12 mouse cellular contexts compared by ENCODE assay signal in genomic region chr10:114805884-114806283, GRCm38 (mm10). TPM values are rescaled to one million over a fixed set of nuclear protein-coding genes. Genes with fewer than 3 reads are reported as not detected.
DNase-seq lines count a peak whose midpoint lies in the region; ATAC-seq and TF ChIP-seq lines count a peak whose summit lies in the region.
"Had no signal": no experiment of that assay in that cellular context is flagged by ENCODE, and none has a peak within 500 bp of the region (broad histone marks: within the 10 kb centered on the region; RNA-seq: fewer than 3 reads in every experiment).

No protein-coding gene starts in this region.

- peaks cover 42% of the 10 kb centered on the region for H3K27me3 ChIP-seq in heart, embryonic 10.5 days (ENCODE audit: insufficient read depth, poor library complexity, severe bottlenecking)
- H3K27me3 ChIP-seq in midbrain, embryonic 11.5 days (ENCODE audit: control insufficient read depth, insufficient read depth, low read length) = peaks cover 24% of the 10 kb centered on the region
- H3K27me3 ChIP-seq in midbrain, embryonic 15.5 days (replicated peaks) = no peaks in the 10 kb centered on the region
- 0 out of 2 replicates have a peak, but pooled peaks cover 2% of the 10 kb centered on the region for H3K27me3 ChIP-seq in midbrain, postnatal 0 days (ENCODE audit: insufficient read depth, low read length)
- H3K27me3 ChIP-seq in neural tube, embryonic 15.5 days (replicated peaks) = peaks cover 2% of the 10 kb centered on the region

- no peak overlapping the region for H3K9ac ChIP-seq in midbrain, embryonic 11.5 days (ENCODE audit: low read length)
- no peak overlapping the region for H3K9ac ChIP-seq in midbrain, embryonic 15.5 days
- no peak overlapping the region for H3K9ac ChIP-seq in midbrain, postnatal 0 days (replicated peaks; ENCODE audit: low read length, poor library complexity, severe bottlenecking)
- H3K9ac ChIP-seq in neural tube, embryonic 15.5 days (replicated peaks) = no peak overlapping the region
- H3K9ac ChIP-seq: heart, embryonic 12.5 days; midbrain, embryonic 12.5 days had no signal

- TF ChIP-seq CTCF in midbrain, postnatal 0 days (IDR thresholded peaks at IDR 0.05) = peak; percentile 68

- peaks cover 17% of the 10 kb centered on the region for H3K4me1 ChIP-seq in heart, embryonic 10.5 days
- H3K4me1 ChIP-seq in midbrain, embryonic 11.5 days (ENCODE audit: control insufficient read depth, insufficient read depth, low read length) = peaks cover 4% of the 10 kb centered on the region
- peaks cover 16% of the 10 kb centered on the region for H3K4me1 ChIP-seq in midbrain, embryonic 15.5 days
- H3K4me1 ChIP-seq in midbrain, postnatal 0 days (ENCODE audit: insufficient read depth, low read length) = no peaks in the 10 kb centered on the region
- peaks cover 20% of the 10 kb centered on the region for H3K4me1 ChIP-seq in neural tube, embryonic 15.5 days

- no peaks in the 10 kb centered on the region for H3K36me3 ChIP-seq in heart, embryonic 10.5 days
- no peaks in the 10 kb centered on the region for H3K36me3 ChIP-seq in midbrain, embryonic 11.5 days (ENCODE audit: control insufficient read depth, insufficient read depth, low read length)
- H3K36me3 ChIP-seq in midbrain, embryonic 15.5 days (replicated peaks) = no peaks in the 10 kb centered on the region
- H3K36me3 ChIP-seq in midbrain, postnatal 0 days (ENCODE audit: insufficient read depth, low read length) = no peaks in the 10 kb centered on the region
- no peaks in the 10 kb centered on the region for H3K36me3 ChIP-seq in neural tube, embryonic 15.5 days
- H3K36me3 ChIP-seq: heart, embryonic 12.5 days; midbrain, embryonic 12.5 days had no signal

- H3K4me3 ChIP-seq in heart, embryonic 10.5 days = no peak overlapping the region
- no peak overlapping the region for H3K4me3 ChIP-seq in midbrain, embryonic 11.5 days (ENCODE audit: low read depth, low read length)
- no peak overlapping the region for H3K4me3 ChIP-seq in midbrain, embryonic 15.5 days
- H3K4me3 ChIP-seq in midbrain, postnatal 0 days (ENCODE audit: low read depth, low read length) = no peak overlapping the region
- no peak overlapping the region for H3K4me3 ChIP-seq in neural tube, embryonic 15.5 days (replicated peaks)
- H3K4me3 ChIP-seq: heart, embryonic 12.5 days; midbrain, embryonic 12.5 days had no signal

- H3K4me2 ChIP-seq in midbrain, embryonic 11.5 days = no peak overlapping the region
- no peak overlapping the region for H3K4me2 ChIP-seq in midbrain, embryonic 15.5 days
- no peak overlapping the region for H3K4me2 ChIP-seq in midbrain, postnatal 0 days (ENCODE audit: low read depth, low read length, poor library complexity, severe bottlenecking)
- H3K4me2 ChIP-seq in neural tube, embryonic 15.5 days = no peak overlapping the region
- H3K4me2 ChIP-seq: heart, embryonic 12.5 days; midbrain, embryonic 12.5 days had no signal

- peak; percentile 7 for DNase-seq in heart, postnatal 4 days
- DNase-seq in heart, embryonic 10.5 days (ENCODE audit: low spot score) = no peak
- peak; percentile 88 for DNase-seq in midbrain, embryonic 11.5 days (ENCODE audit: low spot score, missing footprints)
- peak; percentile 56 for DNase-seq in cerebellum, adult 8-10 months
- peak; percentile 52 for DNase-seq in midbrain, postnatal 0 days (ENCODE audit: low spot score)
- no peak for DNase-seq in urinary bladder, postnatal 4 days (ENCODE audit: low spot score in 2 of 2)

- no peak for ATAC-seq in midbrain, embryonic 11.5 days (ENCODE audit: low FRiP score)
- ATAC-seq in midbrain, embryonic 15.5 days (replicated peaks) = no peak
- no peak for ATAC-seq in midbrain, postnatal 0 days (ENCODE audit: low FRiP score)
- ATAC-seq in neural tube, embryonic 15.5 days (ENCODE audit: low FRiP score) = no peak

- no peaks in the 10 kb centered on the region for H3K9me3 ChIP-seq in heart, embryonic 10.5 days
- H3K9me3 ChIP-seq in midbrain, embryonic 11.5 days (ENCODE audit: control insufficient read depth, low read length) = no peaks in the 10 kb centered on the region
- no peaks in the 10 kb centered on the region for H3K9me3 ChIP-seq in midbrain, embryonic 15.5 days
- no peaks in the 10 kb centered on the region for H3K9me3 ChIP-seq in midbrain, postnatal 0 days (ENCODE audit: low read length)
- no peaks in the 10 kb centered on the region for H3K9me3 ChIP-seq in neural tube, embryonic 15.5 days (replicated peaks)
- H3K9me3 ChIP-seq: heart, embryonic 12.5 days; midbrain, embryonic 12.5 days had no signal

- H3K27ac ChIP-seq in heart, embryonic 10.5 days = no peak overlapping the region
- no peak overlapping the region for H3K27ac ChIP-seq in midbrain, embryonic 11.5 days (ENCODE audit: low read depth, low read length)
- H3K27ac ChIP-seq in midbrain, embryonic 15.5 days = no peak overlapping the region
- no peak overlapping the region for H3K27ac ChIP-seq in midbrain, postnatal 0 days (ENCODE audit: low read depth, low read length)
- no peak overlapping the region for H3K27ac ChIP-seq in neural tube, embryonic 15.5 days (replicated peaks)
- H3K27ac ChIP-seq: midbrain, embryonic 12.5 days had no signal

- WGBS in heart, embryonic 10.5 days = 42% methylated on average over 3 of the region's 3 CpGs
- WGBS in midbrain, embryonic 11.5 days = 35% methylated on average over 3 of the region's 3 CpGs
- WGBS in midbrain, embryonic 15.5 days = 35% methylated on average over 3 of the region's 3 CpGs
- 41% methylated on average over 3 of the region's 3 CpGs for WGBS in midbrain, postnatal 0 days
- WGBS in neural tube, embryonic 15.5 days = 39% methylated on average over 3 of the region's 3 CpGs

RNA-seq across cellular contexts. Expression of gene Trhde, which starts 3.8 kb away (rescaled TPM):
- under 1 TPM; 0.05 to 0.09 TPM for total RNA-seq in heart, postnatal 4 days (2021)
- polyA plus RNA-seq in heart, embryonic 10.5 days (2016; fragmentation: Nextera tagmentation; extraction: Ambion mirVana) = 0.06 TPM in 1 of 2 replicates, not detected in the other
- polyA plus RNA-seq in midbrain, embryonic 11.5 days (2014; fragmentation: Nextera tagmentation; extraction: Ambion mirVana) = 0.63 and 0.69 TPM in 2 replicates
- 6.0 and 7.4 TPM in 2 replicates for polyA plus RNA-seq in midbrain, embryonic 15.5 days (2015; fragmentation: Nextera tagmentation; extraction: Ambion mirVana)
- 22.6 and 23.1 TPM in 2 replicates for total RNA-seq in midbrain, postnatal 0 days (2014; rRNA removed)
- polyA plus RNA-seq in midbrain, postnatal 0 days (2015; fragmentation: Nextera tagmentation; extraction: Ambion mirVana) = 4.7 and 5.5 TPM in 2 replicates
- 6.6 and 7.6 TPM in 2 replicates for polyA plus RNA-seq in neural tube, embryonic 15.5 days (2015; fragmentation: Nextera tagmentation; extraction: Ambion mirVana)
- total RNA-seq: common myeloid progenitor, adult 5-6 weeks had no signal
- polyA plus RNA-seq: heart, embryonic 12.5 days; spleen, adult 2 months had no signal

Comparison
In these comparisons a context has a peak if more than half of its experiments do, and no peak if none do; other contexts are left out.
1. DNase-seq: peak in heart, postnatal 4 days (single experiment), midbrain, embryonic 11.5 days (single experiment), cerebellum, adult 8-10 months (single experiment) and midbrain, postnatal 0 days (single experiment); none in heart, embryonic 10.5 days (single experiment) and urinary bladder, postnatal 4 days (0 of 2).